Mouse (Mus musculus) brain, embryonic 14.5 days (tissue): Measurements from ENCODE around the gene Nosip.

Experiments
- CTCF ChIP-seq: fragments of 200-500 bp; IDR thresholded peaks from 2 replicates; pipeline ENCODE4 v1.5.1; 2012; ENCODE audit warnings: inconsistent platforms, mild to moderate bottlenecking, moderate library complexity, borderline replicate concordance; ENCODE audit not compliant: insufficient read depth, insufficient read length; ENCODE audit errors: extremely low read depth
- POLR2A ChIP-seq: fragments of 200-500 bp; IDR thresholded peaks from 2 replicates; pipeline ENCODE4 v1.6.1; 2012; ENCODE audit warnings: mild to moderate bottlenecking, inconsistent platforms, borderline replicate concordance; ENCODE audit not compliant: poor library complexity, insufficient read depth, insufficient read length, severe bottlenecking; ENCODE audit errors: extremely low read depth

- no peak for TF ChIP-seq CTCF
- no peak for TF ChIP-seq POLR2A
These were observed 60.4 kb downstream of the Nosip start for GRCm38 (mm10) chr7:45122561-45123185.
